Mouse (Mus musculus): ENCODE results near the gene Fgd2. TPM values are rescaled to one million over a fixed set of nuclear protein-coding genes. Genes with fewer than 3 reads are reported as not detected.
A peak's percentile ranks its signal among the peaks of the same experiment; 100 is the strongest.

Gene Fgd2
- polyA plus RNA-seq, 1 experiment from 2014 or later, result 3.4 TPM

- no peaks in the 10 kb centered on the region for H3K36me3 ChIP-seq (ENCODE audit: control insufficient read depth, insufficient read depth, low read length)
- peaks cover 10% of the 10 kb centered on the region for H3K4me1 ChIP-seq (ENCODE audit: control insufficient read depth, insufficient read depth, low read length)
- H3K27ac ChIP-seq (ENCODE audit: low read depth, low read length), result 0 out of 2 replicates have a peak overlapping the region, but pooled peaks have one; percentile 16
- H3K4me2 ChIP-seq (ENCODE audit: low read length), result peak overlapping the region; percentile 53
- DNase-seq (ENCODE audit: low spot score), result peak; percentile 80
- ATAC-seq, result peak; percentile 82
- H3K9me3 ChIP-seq (replicated peaks; ENCODE audit: control insufficient read depth, low read length), result no peaks in the 10 kb centered on the region
- H3K27me3 ChIP-seq (replicated peaks; ENCODE audit: control insufficient read depth, insufficient read depth, low read length), result no peaks in the 10 kb centered on the region; the same call in 1 of the 2 replicates
- H3K4me3 ChIP-seq (ENCODE audit: low read depth, low read length), result peak overlapping the region; percentile 12; the same call in 1 of the 2 replicates
- H3K9ac ChIP-seq (ENCODE audit: low read length), result peak overlapping the region; percentile 3; the same call in 1 of the 2 replicates
- WGBS, result 2% methylated on average over 26 of the region's 27 CpGs
Observed at GRCm38 (mm10) chr17:29397480-29398433, 37.0 kb downstream of the Fgd2 start.

- Histone ChIP-seq H3K4me1 (ENCODE audit: control insufficient read depth, insufficient read depth, low read length) (peaks cover 10% of the 10 kb centered on the region), H3K9ac (ENCODE audit: low read length) (peak overlapping the region; percentile 3; the same call in 1 of the 2 replicates), H3K27me3 (replicated peaks; ENCODE audit: control insufficient read depth, insufficient read depth, low read length) (no peaks in the 10 kb centered on the region; the same call in 1 of the 2 replicates), H3K4me3 (ENCODE audit: low read depth, low read length) (no peak overlapping the region), H3K36me3 (ENCODE audit: control insufficient read depth, insufficient read depth, low read length) (no peaks in the 10 kb centered on the region), H3K9me3 (replicated peaks; ENCODE audit: control insufficient read depth, low read length) (no peaks in the 10 kb centered on the region), H3K27ac (ENCODE audit: low read depth, low read length) (no peak overlapping the region), H3K4me2 (ENCODE audit: low read length) (peak overlapping the region; percentile 53)
- 12% methylated on average over 17 of the region's 17 CpGs for WGBS
- ATAC-seq (no peak), DNase-seq (ENCODE audit: low spot score) (no peak)
Observed at GRCm38 (mm10) chr17:29398434-29399026, 37.8 kb downstream of the Fgd2 start.

- 55% methylated on average over 14 of the region's 14 CpGs for WGBS
- H3K9ac ChIP-seq (ENCODE audit: low read length), result no peak overlapping the region
- peak; percentile 31 for DNase-seq (ENCODE audit: low spot score)
Observed at GRCm38 (mm10) chr17:29399241-29399910, 38.7 kb downstream of the Fgd2 start.

GRCm38 (mm10) chr17:29400044-29400443 is 39.3 kb downstream of the Fgd2 start:
- Histone ChIP-seq H3K4me2 (ENCODE audit: low read length) (no peak overlapping the region), H3K9me3 (replicated peaks; ENCODE audit: control insufficient read depth, low read length) (no peaks in the 10 kb centered on the region), H3K36me3 (ENCODE audit: control insufficient read depth, insufficient read depth, low read length) (no peaks in the 10 kb centered on the region), H3K27me3 (replicated peaks; ENCODE audit: control insufficient read depth, insufficient read depth, low read length) (no peaks in the 10 kb centered on the region; the same call in 1 of the 2 replicates), H3K4me3 (ENCODE audit: low read depth, low read length) (no peak overlapping the region), H3K27ac (ENCODE audit: low read depth, low read length) (no peak overlapping the region), H3K9ac (ENCODE audit: low read length) (no peak overlapping the region), H3K4me1 (ENCODE audit: control insufficient read depth, insufficient read depth, low read length) (peaks cover 10% of the 10 kb centered on the region)
- ATAC-seq, result no peak
- no peak for DNase-seq (ENCODE audit: low spot score)
- 68% methylated on average over 5 of the region's 5 CpGs for WGBS

More at GRCm38 (mm10) chr17:29399241-29399910, 38.7 kb downstream of the Fgd2 start:
- peaks cover 10% of the 10 kb centered on the region for H3K4me1 ChIP-seq (ENCODE audit: control insufficient read depth, insufficient read depth, low read length)
- no peak overlapping the region for H3K27ac ChIP-seq (ENCODE audit: low read depth, low read length)
- H3K36me3 ChIP-seq (ENCODE audit: control insufficient read depth, insufficient read depth, low read length), result no peaks in the 10 kb centered on the region
- no peak overlapping the region for H3K4me2 ChIP-seq (ENCODE audit: low read length)
- H3K9me3 ChIP-seq (replicated peaks; ENCODE audit: control insufficient read depth, low read length), result no peaks in the 10 kb centered on the region
- ATAC-seq, result no peak
- no peak overlapping the region for H3K4me3 ChIP-seq (ENCODE audit: low read depth, low read length)
- no peaks in the 10 kb centered on the region; the same call in 1 of the 2 replicates for H3K27me3 ChIP-seq (replicated peaks; ENCODE audit: control insufficient read depth, insufficient read depth, low read length)

GRCm38 (mm10) chr17:29401741-29402268 is 41.1 kb downstream of the Fgd2 start:
- H3K27ac ChIP-seq (ENCODE audit: low read depth, low read length), result no peak overlapping the region
- H3K4me2 ChIP-seq (ENCODE audit: low read length), result no peak overlapping the region
- ATAC-seq, result no peak
- H3K4me3 ChIP-seq (ENCODE audit: low read depth, low read length), result no peak overlapping the region
- H3K9ac ChIP-seq (ENCODE audit: low read length), result no peak overlapping the region
- H3K27me3 ChIP-seq (replicated peaks; ENCODE audit: control insufficient read depth, insufficient read depth, low read length), result no peaks in the 10 kb centered on the region; the same call in 1 of the 2 replicates
- no peaks in the 10 kb centered on the region for H3K9me3 ChIP-seq (replicated peaks; ENCODE audit: control insufficient read depth, low read length)
- 62% methylated on average over 15 of the region's 15 CpGs for WGBS
- peaks cover 10% of the 10 kb centered on the region for H3K4me1 ChIP-seq (ENCODE audit: control insufficient read depth, insufficient read depth, low read length)
- DNase-seq (ENCODE audit: low spot score), result no peak
- H3K36me3 ChIP-seq (ENCODE audit: control insufficient read depth, insufficient read depth, low read length), result no peaks in the 10 kb centered on the region

GRCm38 (mm10) chr17:29403179-29403578 is 42.5 kb downstream of the Fgd2 start:
- WGBS, result 70% methylated on average over 1 of the region's 1 CpGs
- no peak for DNase-seq (ENCODE audit: low spot score)
- Histone ChIP-seq H3K36me3 (ENCODE audit: control insufficient read depth, insufficient read depth, low read length) (no peaks in the 10 kb centered on the region), H3K4me1 (ENCODE audit: control insufficient read depth, insufficient read depth, low read length) (peaks cover 5% of the 10 kb centered on the region; the same call in 1 of the 2 replicates), H3K9ac (ENCODE audit: low read length) (no peak overlapping the region), H3K4me3 (ENCODE audit: low read depth, low read length) (no peak overlapping the region), H3K27ac (ENCODE audit: low read depth, low read length) (no peak overlapping the region), H3K4me2 (ENCODE audit: low read length) (no peak overlapping the region), H3K27me3 (replicated peaks; ENCODE audit: control insufficient read depth, insufficient read depth, low read length) (no peaks in the 10 kb centered on the region; the same call in 1 of the 2 replicates), H3K9me3 (replicated peaks; ENCODE audit: control insufficient read depth, low read length) (no peaks in the 10 kb centered on the region)
- no peak for ATAC-seq

GRCm38 (mm10) chr17:29405501-29405900 is 44.8 kb downstream of the Fgd2 start:
- Histone ChIP-seq H3K36me3 (ENCODE audit: control insufficient read depth, insufficient read depth, low read length) (no peaks in the 10 kb centered on the region), H3K9ac (ENCODE audit: low read length) (no peak overlapping the region), H3K4me1 (ENCODE audit: control insufficient read depth, insufficient read depth, low read length) (no peaks in the 10 kb centered on the region), H3K27ac (ENCODE audit: low read depth, low read length) (no peak overlapping the region), H3K9me3 (replicated peaks; ENCODE audit: control insufficient read depth, low read length) (no peaks in the 10 kb centered on the region), H3K4me2 (ENCODE audit: low read length) (no peak overlapping the region), H3K4me3 (ENCODE audit: low read depth, low read length) (no peak overlapping the region), H3K27me3 (replicated peaks; ENCODE audit: control insufficient read depth, insufficient read depth, low read length) (no peaks in the 10 kb centered on the region)
- WGBS, result 47% methylated on average over 13 of the region's 13 CpGs
- DNase-seq (ENCODE audit: low spot score) (no peak), ATAC-seq (no peak)

- Histone ChIP-seq H3K4me1 (ENCODE audit: control insufficient read depth, insufficient read depth, low read length) (no peaks in the 10 kb centered on the region), H3K27ac (ENCODE audit: low read depth, low read length) (no peak overlapping the region), H3K27me3 (replicated peaks; ENCODE audit: control insufficient read depth, insufficient read depth, low read length) (no peaks in the 10 kb centered on the region), H3K36me3 (ENCODE audit: control insufficient read depth, insufficient read depth, low read length) (no peaks in the 10 kb centered on the region), H3K9ac (ENCODE audit: low read length) (no peak overlapping the region), H3K9me3 (replicated peaks; ENCODE audit: control insufficient read depth, low read length) (no peaks in the 10 kb centered on the region), H3K4me3 (ENCODE audit: low read depth, low read length) (no peak overlapping the region), H3K4me2 (ENCODE audit: low read length) (no peak overlapping the region)
- no peak for DNase-seq (ENCODE audit: low spot score)
- 53% methylated on average over 6 of the region's 6 CpGs for WGBS
- ATAC-seq, result no peak
Observed at GRCm38 (mm10) chr17:29406077-29406476, 45.4 kb downstream of the Fgd2 start.
